Mouse (Mus musculus) hindbrain, embryonic 15.5 days (tissue): ENCODE measurements around the gene Clstn1. TPM values are rescaled to one million over a fixed set of nuclear protein-coding genes. Genes with fewer than 3 reads are reported as not detected.

ENCODE experiments used
- ATAC-seq: fragments of 200-750 bp; cut with Nextera tagmentation; 2 replicates; pipeline ENCODE4 v1.8.0; 2017; ENCODE audit warnings: low read depth, moderate number of reproducible peaks, moderate TSS enrichment; ENCODE audit not compliant: low FRiP score
- H3K27ac ChIP-seq: fragments of 300-500 bp; sonication (generic); replicated peaks from 2 replicates; pipeline ENCODE4 v1.5.1; 2015; ENCODE audit warnings: mild to moderate bottlenecking, inconsistent platforms
- H3K27me3 ChIP-seq: fragments of 300-500 bp; sonication (generic); 2 replicates; pipeline ENCODE4 v1.6.1; 2015; ENCODE audit warnings: control low read depth, inconsistent platforms
- H3K36me3 ChIP-seq: fragments of 300-500 bp; sonication (generic); 2 replicates; pipeline ENCODE4 v1.6.1; 2015; ENCODE audit warnings: control low read depth, inconsistent platforms
- H3K4me1 ChIP-seq: fragments of 300-500 bp; sonication (generic); replicated peaks from 2 replicates; pipeline ENCODE4 v1.6.1; 2015; ENCODE audit warnings: control low read depth, inconsistent platforms
- H3K4me2 ChIP-seq: fragments of 300-500 bp; sonication (generic); 2 replicates; pipeline ENCODE4 v1.6.1; 2015; ENCODE audit warnings: moderate library complexity, mild to moderate bottlenecking, inconsistent platforms
- H3K4me3 ChIP-seq: fragments of 300-500 bp; sonication (generic); 2 replicates; pipeline ENCODE4 v1.5.1; 2015; ENCODE audit warnings: mild to moderate bottlenecking, inconsistent platforms
- H3K9ac ChIP-seq: fragments of 300-500 bp; sonication (generic); 2 replicates; pipeline ENCODE4 v1.6.1; 2015; ENCODE audit warnings: inconsistent platforms
- H3K9me3 ChIP-seq: fragments of 300-500 bp; sonication (generic); 2 replicates; pipeline ENCODE4 v1.6.1; 2016; ENCODE audit warnings: control low read depth, inconsistent platforms
- WGBS: fragments of 180-500 bp; shearing (Covaris S2); methylation state at CpG from one replicate; pipeline ENCODE4 v1.1.7; 2015; 5-methylcytosine and 5-hydroxymethylcytosine counted together
- polyA plus RNA-seq: library from polyadenylated mRNA; unstranded; fragments of >200 nt; fragmentation: Nextera tagmentation; extraction: Ambion mirVana; gene quantifications from 2 replicates; pipeline ENCODE4 v1.2.1, GENCODE M21; 2015

Gene Clstn1
- polyA plus RNA-seq, 1 experiment from 2014 or later = 198 TPM

- Histone ChIP-seq H3K4me3 (no peak overlapping the region), H3K9me3 (no peaks in the 10 kb centered on the region), H3K36me3 (peaks cover 68% of the 10 kb centered on the region), H3K4me1 (no peaks in the 10 kb centered on the region), H3K27me3 (no peaks in the 10 kb centered on the region), H3K27ac (no peak overlapping the region), H3K4me2 (no peak overlapping the region), H3K9ac (no peak overlapping the region)
- ATAC-seq = no peak
- WGBS = 93% methylated on average over 9 of the region's 9 CpGs
These were observed 59.5 kb downstream of the Clstn1 start for GRCm38 (mm10) chr4:149645761-149646160.

GRCm38 (mm10) chr4:149648031-149648805, 62.0 kb downstream of the Clstn1 start:
- no peaks in the 10 kb centered on the region for H3K27me3 ChIP-seq
- H3K4me2 ChIP-seq = no peak overlapping the region
- H3K9me3 ChIP-seq = no peaks in the 10 kb centered on the region
- no peak overlapping the region for H3K9ac ChIP-seq
- WGBS = 91% methylated on average over 20 of the region's 20 CpGs
- no peak overlapping the region for H3K27ac ChIP-seq
- no peaks in the 10 kb centered on the region for H3K4me1 ChIP-seq
- H3K36me3 ChIP-seq = peaks cover 80% of the 10 kb centered on the region
- no peak for ATAC-seq
- H3K4me3 ChIP-seq = no peak overlapping the region

DNA sequence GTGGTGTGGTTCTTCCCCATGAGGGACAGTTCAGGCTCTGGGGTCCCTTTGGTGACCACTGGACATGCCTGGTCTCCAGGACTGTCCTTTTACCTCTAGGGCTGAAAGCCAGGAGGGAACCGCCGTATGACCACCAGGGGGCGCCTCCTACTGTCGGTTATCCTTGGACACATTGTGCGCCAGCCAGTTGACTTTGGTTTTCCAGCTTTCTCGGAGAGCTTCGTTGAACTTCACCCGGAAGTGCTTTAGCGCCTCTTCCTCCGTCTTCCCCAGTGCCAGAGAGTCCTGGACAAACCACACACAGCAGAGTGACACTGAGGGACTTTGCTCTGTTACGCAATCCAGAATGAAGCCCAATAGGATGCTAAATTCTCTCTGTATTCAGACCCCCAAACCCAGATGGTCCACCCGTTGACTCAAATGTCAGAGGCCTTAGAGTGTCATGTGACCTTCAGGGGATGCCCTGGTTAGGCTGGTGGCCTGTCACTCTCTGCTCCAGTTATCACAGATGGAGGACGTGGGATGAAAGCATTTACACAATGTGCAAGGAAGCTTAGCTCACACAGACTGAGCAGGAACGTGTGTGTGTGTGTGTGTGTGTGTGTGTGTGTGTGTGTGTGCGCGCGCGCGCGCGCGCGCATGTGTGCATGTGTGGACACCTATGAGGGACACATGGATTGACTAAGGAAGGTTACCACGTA, 64.4 kb downstream of the Clstn1 start:
- no peak overlapping the region for H3K9ac ChIP-seq
- peaks cover 83% of the 10 kb centered on the region for H3K36me3 ChIP-seq
- H3K27ac ChIP-seq = no peak overlapping the region
- no peaks in the 10 kb centered on the region for H3K9me3 ChIP-seq
- H3K4me1 ChIP-seq = no peaks in the 10 kb centered on the region
- no peak for ATAC-seq
- H3K27me3 ChIP-seq = no peaks in the 10 kb centered on the region
- WGBS = 69% methylated on average over 24 of the region's 24 CpGs
- no peak overlapping the region for H3K4me3 ChIP-seq
- H3K4me2 ChIP-seq = no peak overlapping the region

GRCm38 (mm10) chr4:149654232-149654631, 68.0 kb downstream of the Clstn1 start:
- no peak overlapping the region for H3K27ac ChIP-seq
- no peaks in the 10 kb centered on the region for H3K4me1 ChIP-seq
- no peak overlapping the region for H3K9ac ChIP-seq
- no peaks in the 10 kb centered on the region for H3K27me3 ChIP-seq
- H3K4me2 ChIP-seq = no peak overlapping the region
- 95% methylated on average over 4 of the region's 4 CpGs for WGBS
- H3K4me3 ChIP-seq = no peak overlapping the region
- H3K36me3 ChIP-seq = peaks cover 88% of the 10 kb centered on the region
- no peak for ATAC-seq
- H3K9me3 ChIP-seq = no peaks in the 10 kb centered on the region

DNA sequence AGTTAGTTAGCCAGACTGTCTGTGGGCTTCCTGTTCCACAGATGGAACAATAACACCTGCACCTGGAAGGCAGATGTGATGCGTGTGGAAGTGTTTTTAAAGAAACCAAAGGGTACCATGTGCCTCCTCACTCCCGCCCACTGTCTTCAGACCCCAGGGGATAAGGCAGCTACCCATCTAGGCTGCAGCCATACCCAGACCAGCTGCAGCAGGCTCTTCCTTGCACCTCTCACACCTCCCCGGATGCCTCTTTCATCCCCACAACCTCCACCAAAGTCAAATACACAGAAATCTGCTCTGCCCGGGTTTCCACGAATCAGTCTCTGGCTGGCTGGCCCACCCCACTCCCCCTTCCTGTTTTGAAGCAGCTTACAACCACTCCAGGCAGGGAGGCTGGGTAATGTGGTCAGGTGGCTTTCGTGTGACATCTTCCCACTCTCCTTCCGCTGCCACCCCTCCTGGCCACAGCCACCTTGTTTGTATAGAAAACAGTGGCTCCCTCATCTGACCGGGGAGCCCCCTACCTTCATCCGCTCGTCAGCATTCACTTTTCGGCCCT, 71.7 kb downstream of the Clstn1 start:
- 84% methylated on average over 11 of the region's 11 CpGs for WGBS
- ATAC-seq = no peak
- Histone ChIP-seq H3K9ac (no peak overlapping the region), H3K9me3 (no peaks in the 10 kb centered on the region), H3K27ac (no peak overlapping the region), H3K4me3 (no peak overlapping the region), H3K4me1 (no peaks in the 10 kb centered on the region), H3K4me2 (no peak overlapping the region), H3K27me3 (no peaks in the 10 kb centered on the region), H3K36me3 (peaks cover 74% of the 10 kb centered on the region)

GRCm38 (mm10) chr4:149659495-149660116, 73.3 kb downstream of the Clstn1 start:
- Histone ChIP-seq H3K4me2 (no peak overlapping the region), H3K4me3 (no peak overlapping the region), H3K27ac (no peak overlapping the region), H3K27me3 (no peaks in the 10 kb centered on the region), H3K9ac (no peak overlapping the region), H3K36me3 (peaks cover 57% of the 10 kb centered on the region), H3K4me1 (no peaks in the 10 kb centered on the region), H3K9me3 (no peaks in the 10 kb centered on the region)
- no peak for ATAC-seq
- 71% methylated on average over 25 of the region's 25 CpGs for WGBS

DNA sequence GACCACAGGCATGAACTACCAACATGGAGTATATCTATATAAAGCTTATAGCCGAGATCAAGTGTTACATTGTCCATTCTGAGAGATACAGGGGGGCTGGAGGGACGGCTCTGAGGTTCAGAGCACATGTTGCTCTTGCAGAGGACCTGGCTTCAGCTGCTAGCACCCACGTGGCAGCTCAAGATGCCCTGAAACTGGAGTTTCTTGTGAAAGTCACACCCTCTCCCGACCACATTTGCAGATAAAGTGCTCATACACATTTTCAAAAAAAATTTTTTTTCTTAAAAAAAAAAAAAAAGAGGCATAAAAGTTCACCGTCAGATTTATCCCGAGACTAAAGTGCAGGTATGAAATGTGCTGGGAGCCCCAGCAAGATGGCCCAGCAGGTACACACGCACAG, 74.3 kb downstream of the Clstn1 start:
- Histone ChIP-seq H3K9me3 (no peaks in the 10 kb centered on the region), H3K27ac (no peak overlapping the region), H3K36me3 (peaks cover 48% of the 10 kb centered on the region), H3K4me1 (no peaks in the 10 kb centered on the region), H3K4me3 (no peak overlapping the region), H3K4me2 (no peak overlapping the region), H3K9ac (no peak overlapping the region), H3K27me3 (no peaks in the 10 kb centered on the region)
- ATAC-seq = no peak
- WGBS = 90% methylated on average over 7 of the region's 7 CpGs

DNA sequence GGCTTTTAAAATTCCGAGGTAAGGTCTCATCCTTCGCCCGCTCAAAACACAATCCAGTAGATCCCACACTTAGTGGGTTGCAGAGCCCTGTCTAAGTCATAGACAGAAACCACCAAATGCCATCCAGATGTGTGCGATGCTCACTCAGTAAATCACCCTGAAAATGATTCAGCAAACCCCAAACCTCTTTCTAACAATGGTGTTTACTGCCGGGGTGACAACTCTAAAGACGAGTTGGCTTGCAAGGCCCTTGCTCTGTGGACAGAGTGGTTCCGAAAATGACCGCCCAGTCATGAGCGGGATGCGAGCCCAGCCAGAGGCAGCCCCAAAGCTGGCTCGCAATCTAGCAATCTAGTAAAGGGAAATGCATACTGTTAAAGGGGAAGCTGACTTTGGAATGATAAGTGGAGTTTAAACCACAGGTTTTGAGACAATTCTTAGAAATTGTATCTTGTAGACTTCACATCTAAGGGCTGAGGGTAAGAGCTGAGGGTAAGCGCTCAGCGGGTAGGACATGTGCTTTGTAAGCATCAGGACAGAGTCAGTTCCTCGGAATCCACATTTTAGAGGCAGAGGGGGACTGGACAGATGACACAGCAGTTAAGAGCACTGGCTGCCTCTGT, 75.8 kb downstream of the Clstn1 start:
- peaks cover 33% of the 10 kb centered on the region for H3K36me3 ChIP-seq
- WGBS = 91% methylated on average over 14 of the region's 14 CpGs
- no peaks in the 10 kb centered on the region for H3K27me3 ChIP-seq
- H3K9me3 ChIP-seq = no peaks in the 10 kb centered on the region
- H3K4me2 ChIP-seq = no peak overlapping the region
- no peak overlapping the region for H3K4me3 ChIP-seq
- no peak overlapping the region for H3K9ac ChIP-seq
- no peak for ATAC-seq
- no peaks in the 10 kb centered on the region for H3K4me1 ChIP-seq
- H3K27ac ChIP-seq = no peak overlapping the region

GRCm38 (mm10) chr4:149663849-149664503, 77.7 kb downstream of the Clstn1 start:
- Histone ChIP-seq H3K27ac (no peak overlapping the region), H3K36me3 (peaks cover 16% of the 10 kb centered on the region), H3K27me3 (no peaks in the 10 kb centered on the region), H3K9me3 (no peaks in the 10 kb centered on the region), H3K4me2 (no peak overlapping the region), H3K9ac (no peak overlapping the region), H3K4me1 (no peaks in the 10 kb centered on the region), H3K4me3 (no peak overlapping the region)
- WGBS = 85% methylated on average over 7 of the region's 7 CpGs
- ATAC-seq = no peak

- no peaks in the 10 kb centered on the region for H3K4me1 ChIP-seq
- no peak overlapping the region for H3K4me2 ChIP-seq
- peaks cover 10% of the 10 kb centered on the region; the same call in 1 of the 2 replicates for H3K36me3 ChIP-seq
- no peaks in the 10 kb centered on the region for H3K27me3 ChIP-seq
- no peak overlapping the region for H3K27ac ChIP-seq
- no peak for ATAC-seq
- H3K4me3 ChIP-seq = no peak overlapping the region
- H3K9ac ChIP-seq = no peak overlapping the region
- 87% methylated on average over 6 of the region's 6 CpGs for WGBS
- no peaks in the 10 kb centered on the region for H3K9me3 ChIP-seq
These were observed 78.9 kb downstream of the Clstn1 start for GRCm38 (mm10) chr4:149665016-149665691.

GRCm38 (mm10) chr4:149665692-149666090, 79.4 kb downstream of the Clstn1 start:
- WGBS = 90% methylated on average over 6 of the region's 6 CpGs
- Histone ChIP-seq H3K9me3 (no peaks in the 10 kb centered on the region), H3K4me3 (no peak overlapping the region), H3K36me3 (peaks cover 10% of the 10 kb centered on the region; the same call in 1 of the 2 replicates), H3K27me3 (no peaks in the 10 kb centered on the region), H3K27ac (no peak overlapping the region), H3K9ac (no peak overlapping the region), H3K4me1 (no peaks in the 10 kb centered on the region), H3K4me2 (no peak overlapping the region)
- no peak for ATAC-seq
